Comparison of ENCODE assay signal across 7 mouse cellular contexts in the genomic region with DNA sequence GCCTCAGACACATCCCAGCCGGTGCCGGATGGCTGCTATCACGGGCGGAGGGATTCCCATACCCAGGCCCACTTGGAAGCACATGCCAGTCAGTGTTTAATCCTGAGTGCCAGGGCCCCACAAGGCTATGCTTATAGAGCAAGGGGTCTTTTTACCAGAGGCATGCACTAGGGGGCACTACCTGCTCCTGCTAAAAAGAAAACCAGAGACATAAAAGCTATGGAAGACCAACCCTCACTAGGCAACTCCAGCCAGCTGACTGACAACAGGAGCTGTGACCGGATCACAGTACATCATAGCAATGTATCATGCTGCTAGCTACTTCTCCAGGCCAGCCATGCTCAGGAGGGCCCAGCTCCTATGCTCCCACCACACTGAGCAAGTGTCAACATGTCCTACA. TPM values are rescaled to one million over a fixed set of nuclear protein-coding genes. Genes with fewer than 3 reads are reported as not detected.
DNase-seq lines count a peak whose midpoint lies in the region; ATAC-seq and TF ChIP-seq lines count a peak whose summit lies in the region.

No protein-coding gene starts in this region.

- no peak overlapping the region for H3K9ac ChIP-seq in forebrain, embryonic 13.5 days
- H3K9ac ChIP-seq in heart, postnatal 0 days (replicated peaks; ENCODE audit: low read depth, low read length) = no peak overlapping the region

- 66% methylated on average over 5 of the region's 5 CpGs for WGBS in bone marrow, adult 2 months
- 50% methylated on average over 5 of the region's 5 CpGs for WGBS in forebrain, embryonic 13.5 days
- 28% methylated on average over 5 of the region's 5 CpGs for WGBS in heart, postnatal 0 days
- WGBS in small intestine, adult 2 months = 75% methylated on average over 5 of the region's 5 CpGs

- no peak overlapping the region for H3K4me2 ChIP-seq in forebrain, embryonic 13.5 days
- H3K4me2 ChIP-seq in heart, postnatal 0 days (ENCODE audit: low read depth, low read length) = no peak overlapping the region

- H3K4me1 ChIP-seq in G1E (ENCODE audit: insufficient read depth, low read depth, low read length) = peaks cover 24% of the 10 kb centered on the region
- peaks cover 1% of the 10 kb centered on the region; the same call in 1 of the 2 replicates for H3K4me1 ChIP-seq in bone marrow, adult 2 months (ENCODE audit: control insufficient read depth, insufficient read depth, low read length)
- peaks cover 63% of the 10 kb centered on the region for H3K4me1 ChIP-seq in forebrain, embryonic 13.5 days
- peaks cover 54% of the 10 kb centered on the region for H3K4me1 ChIP-seq in heart, postnatal 0 days (ENCODE audit: control insufficient read depth, insufficient read depth)
- no peaks in the 10 kb centered on the region for H3K4me1 ChIP-seq in small intestine, adult 2 months (ENCODE audit: control insufficient read depth, insufficient read depth, insufficient read length, low read length)

- DNase-seq in G1E (ENCODE audit: low spot score) = peak; percentile 52
- peak; percentile 59 for DNase-seq in heart, postnatal 0 days (ENCODE audit: low spot score)
- peak; percentile 76 to 84 for DNase-seq in kidney, postnatal 25 days
- peak; percentile 81 for DNase-seq in lung, postnatal 25 days (ENCODE audit: low spot score)

- H3K27ac ChIP-seq in bone marrow, adult 2 months (ENCODE audit: control insufficient read depth, insufficient read depth, low read depth, low read length, poor library complexity) = no peak overlapping the region
- H3K27ac ChIP-seq in forebrain, embryonic 13.5 days = no peak overlapping the region
- H3K27ac ChIP-seq in heart, postnatal 0 days (ENCODE audit: low read depth) = peak overlapping the region; percentile 60
- H3K27ac ChIP-seq in small intestine, adult 2 months (ENCODE audit: insufficient read depth, low read depth, low read length) = no peak overlapping the region

- H3K9me3 ChIP-seq in G1E (replicated peaks) = no peaks in the 10 kb centered on the region
- H3K9me3 ChIP-seq in forebrain, embryonic 13.5 days (replicated peaks) = no peaks in the 10 kb centered on the region
- no peaks in the 10 kb centered on the region for H3K9me3 ChIP-seq in heart, postnatal 0 days (replicated peaks; ENCODE audit: control insufficient read depth, low read length)

- ATAC-seq in G1E (ENCODE audit: extremely low read depth, insufficient number of reproducible peaks, low FRiP score, poor library complexity, severe bottlenecking) = peak; percentile 38; the same call in 1 of the 2 replicates
- peak; percentile 60 for ATAC-seq in forebrain, embryonic 13.5 days
- ATAC-seq in heart, postnatal 0 days (ENCODE audit: insufficient read depth, low read depth) = peak; percentile 14; the same call in 1 of the 2 replicates

- H3K36me3 ChIP-seq in G1E (replicated peaks) = peaks cover 25% of the 10 kb centered on the region
- H3K36me3 ChIP-seq in forebrain, embryonic 13.5 days (ENCODE audit: poor library complexity, severe bottlenecking) = no peaks in the 10 kb centered on the region
- H3K36me3 ChIP-seq in heart, postnatal 0 days (replicated peaks; ENCODE audit: control insufficient read depth, insufficient read depth, low read length) = no peaks in the 10 kb centered on the region
- H3K36me3 ChIP-seq in small intestine, adult 2 months (ENCODE audit: control insufficient read depth, insufficient read depth, low read length) = no peaks in the 10 kb centered on the region

- no peak for TF ChIP-seq POLR2A in bone marrow, adult 2 months (IDR thresholded peaks at IDR 0.05; ENCODE audit: borderline replicate concordance, control insufficient read depth, low read depth, low read length)
- no peak for TF ChIP-seq POLR2A in small intestine, adult 2 months (IDR thresholded peaks at IDR 0.05; ENCODE audit: low read depth, low read length)

- no peak for TF ChIP-seq EP300 in heart, postnatal 0 days (IDR thresholded peaks at IDR 0.05; ENCODE audit: low read depth)

- TF ChIP-seq CTCF in G1E (IDR thresholded peaks at IDR 0.05; ENCODE audit: low read depth, low read length) = peak; percentile 34; the same call in 1 of the 2 replicates
- peak; percentile 35; the same call in 1 of the 2 replicates for TF ChIP-seq CTCF in bone marrow, adult 2 months (IDR thresholded peaks at IDR 0.05; ENCODE audit: control insufficient read depth, insufficient read depth, low read length)
- peak; percentile 62 for TF ChIP-seq CTCF in heart, postnatal 0 days (IDR thresholded peaks at IDR 0.05; ENCODE audit: low read depth)
- TF ChIP-seq CTCF in small intestine, adult 2 months (IDR thresholded peaks at IDR 0.05; ENCODE audit: extremely low read depth, insufficient read length, insufficient replicate concordance, low read depth, low read length) = peak; percentile 26; the same call in 1 of the 2 replicates

- no peak overlapping the region for H3K4me3 ChIP-seq in G1E (ENCODE audit: low read depth, low read length)
- no peak overlapping the region for H3K4me3 ChIP-seq in bone marrow, adult 2 months (replicated peaks; ENCODE audit: control insufficient read depth, low read depth, low read length)
- H3K4me3 ChIP-seq in forebrain, embryonic 13.5 days = no peak overlapping the region
- no peak overlapping the region for H3K4me3 ChIP-seq in heart, postnatal 0 days (ENCODE audit: low read depth, low read length)
- no peak overlapping the region for H3K4me3 ChIP-seq in small intestine, adult 2 months (ENCODE audit: low read depth, low read length)

- H3K27me3 ChIP-seq in G1E (ENCODE audit: insufficient read depth, low read length) = no peaks in the 10 kb centered on the region
- H3K27me3 ChIP-seq in forebrain, embryonic 13.5 days = no peaks in the 10 kb centered on the region
- H3K27me3 ChIP-seq in heart, postnatal 0 days (ENCODE audit: control insufficient read depth, insufficient read depth, low read length) = no peaks in the 10 kb centered on the region
- no peaks in the 10 kb centered on the region for H3K27me3 ChIP-seq in small intestine, adult 2 months (ENCODE audit: control insufficient read depth, insufficient read depth, low read length)

RNA-seq across cellular contexts. Expression of a gene that starts 46.7 kb away (rescaled TPM):
- total RNA-seq in G1E (2014; fragmentation: Nextera tagmentation) (27.3 and 31.4 TPM in 2 replicates), G1E (2017) (65.6 and 75.7 TPM in 2 replicates)
- 75.4 and 76.9 TPM in 2 replicates for polyA plus RNA-seq in G1E (2012)
- 72.3 and 112 TPM in 2 replicates for polyA plus RNA-seq in bone marrow, adult 2 months (2011; ENCODE audit: insufficient read depth, insufficient read length, low replicate concordance, missing spikeins)
- 80.8 and 83.0 TPM in 2 replicates for polyA plus RNA-seq in forebrain, embryonic 13.5 days (2015; fragmentation: Nextera tagmentation; extraction: Ambion mirVana)
- total RNA-seq in heart, postnatal 0 days (2014; rRNA removed; ENCODE audit: low replicate concordance) = 12.2 and 18.0 TPM in 2 replicates
- 70.7 and 76.9 TPM in 2 replicates for polyA plus RNA-seq in heart, postnatal 0 days (2015; fragmentation: Nextera tagmentation; extraction: Ambion mirVana)
- polyA plus RNA-seq in small intestine, adult 2 months (2012; rRNA removed) = 12.7 and 19.6 TPM in 2 replicates

RNA-seq across cellular contexts. Expression of a gene that starts 50.5 kb away (rescaled TPM):
- total RNA-seq in G1E (2014; fragmentation: Nextera tagmentation) (7.2 and 28.1 TPM in 2 replicates), G1E (2017) (14.9 and 15.4 TPM in 2 replicates)
- 60.2 and 73.8 TPM in 2 replicates for polyA plus RNA-seq in G1E (2012)
- polyA plus RNA-seq in bone marrow, adult 2 months (2011; ENCODE audit: insufficient read depth, insufficient read length, low replicate concordance, missing spikeins) = 14.8 and 35.5 TPM in 2 replicates
- polyA plus RNA-seq in forebrain, embryonic 13.5 days (2015; fragmentation: Nextera tagmentation; extraction: Ambion mirVana) = 23.5 and 24.3 TPM in 2 replicates
- 37.6 and 55.1 TPM in 2 replicates for total RNA-seq in heart, postnatal 0 days (2014; rRNA removed; ENCODE audit: low replicate concordance)
- polyA plus RNA-seq in heart, postnatal 0 days (2015; fragmentation: Nextera tagmentation; extraction: Ambion mirVana) = 19.0 and 19.3 TPM in 2 replicates
- 44.0 and 48.7 TPM in 2 replicates for polyA plus RNA-seq in small intestine, adult 2 months (2012; rRNA removed)
